Mouse (Mus musculus) kidney, adult 2 months (tissue): ENCODE results near the gene E130114P18Rik. TPM values are rescaled to one million over a fixed set of nuclear protein-coding genes. Genes with fewer than 3 reads are reported as not detected.

ENCODE experiments used
- DNase-seq: peaks from one replicate; pipeline ENCODE4 v3.0.0; 2021
- H3K27ac ChIP-seq: fragments of 200-500 bp; 2 replicates; pipeline ENCODE4 v1.5.1; 2012; ENCODE audit warnings: low read depth, low read length, control low read depth, inconsistent platforms; ENCODE audit not compliant: insufficient read depth
- H3K27me3 ChIP-seq: fragments of 200-500 bp; replicated peaks from 2 replicates; pipeline ENCODE4 v1.6.1; 2012; ENCODE audit warnings: mild to moderate bottlenecking, moderate library complexity, low read length, inconsistent platforms; ENCODE audit not compliant: control insufficient read depth, insufficient read depth
- H3K36me3 ChIP-seq: fragments of 200-500 bp; 2 replicates; pipeline ENCODE4 v1.6.1; 2012; ENCODE audit warnings: mild to moderate bottlenecking, moderate library complexity, low read length, inconsistent platforms; ENCODE audit not compliant: control insufficient read depth, insufficient read depth
- H3K4me1 ChIP-seq: fragments of 200-500 bp; 2 replicates; pipeline ENCODE4 v1.6.1; 2011; ENCODE audit warnings: low read length; ENCODE audit not compliant: control insufficient read depth, insufficient read depth
- H3K4me3 ChIP-seq: fragments of 200-500 bp; 2 replicates; pipeline ENCODE4 v1.5.1; 2011; ENCODE audit warnings: mild to moderate bottlenecking, low read depth, low read length, control low read depth; ENCODE audit not compliant: insufficient read depth
- CTCF ChIP-seq: fragments of 200-500 bp; conservative IDR thresholded peaks from 2 replicates; pipeline ENCODE4 v1.5.1; 2011; ENCODE audit warnings: low read depth, mild to moderate bottlenecking, control low read depth, low read length, moderate library complexity, mixed read lengths; ENCODE audit not compliant: insufficient read depth, insufficient read length
- POLR2A ChIP-seq: fragments of 200-500 bp; IDR thresholded peaks from one replicate; pipeline ENCODE4 v1.6.1; 2011; ENCODE audit warnings: low read depth, low read length, control low read depth
- WGBS: fragments of 180-500 bp; shearing (Covaris S2); methylation state at CpG from one replicate; pipeline ENCODE4 v1.1.7; 2018; 5-methylcytosine and 5-hydroxymethylcytosine counted together
- polyA plus RNA-seq: library from polyadenylated mRNA; depleted of rRNA; stranded (reverse); fragments of >200 nt; gene quantifications from 2 replicates; pipeline ENCODE4 v1.2.3, GENCODE M21; 2012

Gene E130114P18Rik
- polyA plus RNA-seq, 1 experiment: 0.45 TPM

GRCm38 (mm10) chr4:97766100-97766499, 11.8 kb downstream of the E130114P18Rik start:
- WGBS: 74% methylated on average over 3 of the region's 3 CpGs
- Histone ChIP-seq H3K36me3 (no peaks in the 10 kb centered on the region), H3K27ac (peak overlapping the region; percentile 96), H3K27me3 (no peaks in the 10 kb centered on the region), H3K4me1 (peaks cover 9% of the 10 kb centered on the region; the same call in 1 of the 2 replicates), H3K4me3 (no peak overlapping the region)
- TF ChIP-seq POLR2A (no peak), CTCF (no peak)
- peak; percentile 53 for DNase-seq

- WGBS: 49% methylated on average over 4 of the region's 4 CpGs
- no peak for TF ChIP-seq POLR2A
- no peak for TF ChIP-seq CTCF
- peak; percentile 94 for DNase-seq
- H3K27me3 ChIP-seq: no peaks in the 10 kb centered on the region
- peak overlapping the region; percentile 96 for H3K27ac ChIP-seq
- no peak overlapping the region for H3K4me3 ChIP-seq
- H3K4me1 ChIP-seq: peaks cover 9% of the 10 kb centered on the region; the same call in 1 of the 2 replicates
- H3K36me3 ChIP-seq: no peaks in the 10 kb centered on the region
Observed at GRCm38 (mm10) chr4:97765341-97766020, 12.4 kb downstream of the E130114P18Rik start.

GRCm38 (mm10) chr4:97764616-97765015, 13.3 kb downstream of the E130114P18Rik start:
- WGBS: 41% methylated on average over 4 of the region's 4 CpGs
- Histone ChIP-seq H3K4me3 (no peak overlapping the region), H3K27me3 (no peaks in the 10 kb centered on the region), H3K36me3 (no peaks in the 10 kb centered on the region), H3K4me1 (peaks cover 9% of the 10 kb centered on the region; the same call in 1 of the 2 replicates), H3K27ac (peak overlapping the region; percentile 96)
- no peak for TF ChIP-seq CTCF
- peak; percentile 35 for DNase-seq

- H3K36me3 ChIP-seq: no peaks in the 10 kb centered on the region
- no peak for DNase-seq
- no peak overlapping the region for H3K4me3 ChIP-seq
- H3K4me1 ChIP-seq: peaks cover 12% of the 10 kb centered on the region
- WGBS: 80% methylated on average over 3 of the region's 3 CpGs
- H3K27me3 ChIP-seq: no peaks in the 10 kb centered on the region
- H3K27ac ChIP-seq: peak overlapping the region; percentile 84
- no peak for TF ChIP-seq POLR2A
Observed at GRCm38 (mm10) chr4:97758661-97759060, 19.2 kb downstream of the E130114P18Rik start.

- no peaks in the 10 kb centered on the region for H3K36me3 ChIP-seq
- peak overlapping the region; percentile 84 for H3K27ac ChIP-seq
- peak overlapping the region; percentile 87 for H3K4me3 ChIP-seq
- TF ChIP-seq CTCF (no peak), POLR2A (no peak)
- WGBS: 1% methylated on average over 14 of the region's 14 CpGs
- peaks cover 12% of the 10 kb centered on the region for H3K4me1 ChIP-seq
- peak; percentile 71 for DNase-seq
- no peaks in the 10 kb centered on the region for H3K27me3 ChIP-seq
Observed at GRCm38 (mm10) chr4:97757978-97758461, 19.9 kb downstream of the E130114P18Rik start.

- TF ChIP-seq POLR2A (no peak), CTCF (no peak)
- Histone ChIP-seq H3K27ac (peak overlapping the region; percentile 84), H3K27me3 (no peaks in the 10 kb centered on the region), H3K4me1 (peaks cover 16% of the 10 kb centered on the region), H3K4me3 (peak overlapping the region; percentile 87), H3K36me3 (no peaks in the 10 kb centered on the region)
- 1% methylated on average over 38 of the region's 38 CpGs for WGBS
- peak; percentile 83 for DNase-seq
Observed at GRCm38 (mm10) chr4:97757207-97757977, 20.5 kb downstream of the E130114P18Rik start.

- no peak overlapping the region for H3K4me3 ChIP-seq
- peak overlapping the region; percentile 17 for H3K27ac ChIP-seq
- peaks cover 16% of the 10 kb centered on the region for H3K4me1 ChIP-seq
- WGBS: 28% methylated on average over 12 of the region's 12 CpGs
- H3K36me3 ChIP-seq: no peaks in the 10 kb centered on the region
- no peak for TF ChIP-seq CTCF
- no peak for TF ChIP-seq POLR2A
- DNase-seq: peak; percentile 89
- H3K27me3 ChIP-seq: no peaks in the 10 kb centered on the region
Observed at GRCm38 (mm10) chr4:97754241-97754640, 23.6 kb downstream of the E130114P18Rik start.
